Mouse (Mus musculus): ENCODE data around the gene Tbx2. TPM values are rescaled to one million over a fixed set of nuclear protein-coding genes. Genes with fewer than 3 reads are reported as not detected.

Gene Tbx2
- polyA plus RNA-seq, 1 experiment from 2014 or later: 4.4 TPM

- Histone ChIP-seq H3K9me3 (replicated peaks; ENCODE audit: control insufficient read depth, low read length) (no peaks in the 10 kb centered on the region), H3K4me1 (ENCODE audit: control insufficient read depth, insufficient read depth, low read length) (peaks cover 55% of the 10 kb centered on the region), H3K9ac (ENCODE audit: low read depth, low read length) (peak overlapping the region; percentile 62), H3K4me2 (peak overlapping the region; percentile 93), H3K36me3 (ENCODE audit: control insufficient read depth, insufficient read depth, low read length) (no peaks in the 10 kb centered on the region), H3K27me3 (ENCODE audit: control insufficient read depth, insufficient read depth, low read length) (peaks cover 72% of the 10 kb centered on the region), H3K27ac (ENCODE audit: low read depth, low read length) (peak overlapping the region; percentile 76), H3K4me3 (ENCODE audit: low read depth, low read length) (peak overlapping the region; percentile 69)
- under 1% methylated on average over 60 of the region's 61 CpGs for WGBS (ENCODE audit: insufficient replicate concordance)
- no peak; the same call in 1 of the 2 replicates for ATAC-seq (replicated peaks; ENCODE audit: insufficient number of reproducible peaks, low FRiP score, low TSS enrichment)
Measured at GRCm38 (mm10) chr11:85829520-85830440, 2.6 kb upstream of the Tbx2 start.

DNA sequence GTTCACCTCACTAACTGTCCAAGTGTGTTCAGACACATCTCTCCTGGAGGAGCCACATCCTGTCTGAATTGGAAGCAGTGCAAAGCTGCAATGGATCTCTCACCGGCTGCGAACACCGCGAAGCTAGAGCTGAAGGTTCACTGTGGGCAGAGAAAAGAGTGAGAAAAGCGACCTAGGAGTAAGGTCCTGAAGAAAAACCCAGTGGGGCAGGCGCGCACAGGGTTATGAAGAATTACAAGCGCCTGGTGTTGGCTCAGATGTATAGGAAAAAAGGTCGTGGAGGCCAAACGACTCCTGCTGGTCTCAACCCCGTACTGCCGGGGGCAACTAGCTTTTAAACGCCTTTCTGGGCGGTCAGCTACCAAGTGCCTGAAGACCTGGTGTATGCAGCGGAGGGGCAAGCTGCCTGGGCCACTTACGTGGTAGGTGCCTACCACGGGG lies 1.4 kb upstream of the Tbx2 start:
- Histone ChIP-seq H3K36me3 (ENCODE audit: control insufficient read depth, insufficient read depth, low read length) (no peaks in the 10 kb centered on the region), H3K27ac (ENCODE audit: low read depth, low read length) (peak overlapping the region; percentile 76), H3K9me3 (replicated peaks; ENCODE audit: control insufficient read depth, low read length) (no peaks in the 10 kb centered on the region), H3K4me2 (peak overlapping the region; percentile 93), H3K4me1 (ENCODE audit: control insufficient read depth, insufficient read depth, low read length) (peaks cover 46% of the 10 kb centered on the region), H3K27me3 (ENCODE audit: control insufficient read depth, insufficient read depth, low read length) (peaks cover 77% of the 10 kb centered on the region), H3K9ac (ENCODE audit: low read depth, low read length) (peak overlapping the region; percentile 49; the same call in 1 of the 2 replicates), H3K4me3 (ENCODE audit: low read depth, low read length) (peak overlapping the region; percentile 69; the same call in 1 of the 2 replicates)
- WGBS (ENCODE audit: insufficient replicate concordance): 1% methylated on average over 17 of the region's 17 CpGs
- no peak for ATAC-seq (replicated peaks; ENCODE audit: insufficient number of reproducible peaks, low FRiP score, low TSS enrichment)

GRCm38 (mm10) chr11:85831656-85832230 lies 608 bp upstream of the Tbx2 start:
- Histone ChIP-seq H3K36me3 (ENCODE audit: control insufficient read depth, insufficient read depth, low read length) (no peaks in the 10 kb centered on the region), H3K27ac (ENCODE audit: low read depth, low read length) (peak overlapping the region; percentile 76), H3K4me2 (peak overlapping the region; percentile 93), H3K9ac (ENCODE audit: low read depth, low read length) (peak overlapping the region; percentile 68), H3K9me3 (replicated peaks; ENCODE audit: control insufficient read depth, low read length) (no peaks in the 10 kb centered on the region), H3K4me3 (ENCODE audit: low read depth, low read length) (peak overlapping the region; percentile 69), H3K4me1 (ENCODE audit: control insufficient read depth, insufficient read depth, low read length) (peaks cover 39% of the 10 kb centered on the region), H3K27me3 (ENCODE audit: control insufficient read depth, insufficient read depth, low read length) (peaks cover 79% of the 10 kb centered on the region)
- 1% methylated on average over 33 of the region's 33 CpGs for WGBS (ENCODE audit: insufficient replicate concordance)
- no peak for ATAC-seq (replicated peaks; ENCODE audit: insufficient number of reproducible peaks, low FRiP score, low TSS enrichment)

DNA sequence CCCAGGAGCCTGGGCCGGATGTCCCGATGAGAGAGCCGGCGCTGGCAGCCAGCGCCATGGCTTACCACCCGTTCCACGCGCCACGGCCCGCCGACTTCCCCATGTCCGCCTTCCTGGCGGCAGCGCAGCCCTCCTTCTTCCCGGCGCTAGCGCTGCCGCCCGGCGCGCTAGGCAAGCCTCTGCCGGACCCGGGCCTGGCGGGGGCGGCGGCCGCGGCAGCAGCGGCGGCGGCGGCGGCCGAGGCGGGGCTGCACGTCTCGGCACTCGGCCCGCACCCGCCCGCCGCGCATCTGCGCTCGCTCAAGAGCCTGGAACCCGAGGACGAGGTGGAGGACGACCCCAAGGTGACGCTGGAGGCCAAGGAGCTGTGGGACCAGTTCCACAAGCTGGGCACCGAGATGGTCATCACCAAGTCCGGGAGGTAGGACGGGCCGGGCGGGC lies 750 bp downstream of the Tbx2 start:
- no peaks in the 10 kb centered on the region for H3K36me3 ChIP-seq (ENCODE audit: control insufficient read depth, insufficient read depth, low read length)
- peak overlapping the region; percentile 93 for H3K4me2 ChIP-seq
- peak overlapping the region; percentile 79 for H3K27ac ChIP-seq (ENCODE audit: low read depth, low read length)
- peaks cover 40% of the 10 kb centered on the region for H3K4me1 ChIP-seq (ENCODE audit: control insufficient read depth, insufficient read depth, low read length)
- H3K27me3 ChIP-seq (ENCODE audit: control insufficient read depth, insufficient read depth, low read length): peaks cover 89% of the 10 kb centered on the region
- no peak for ATAC-seq (replicated peaks; ENCODE audit: insufficient number of reproducible peaks, low FRiP score, low TSS enrichment)
- peak overlapping the region; percentile 65 for H3K9ac ChIP-seq (ENCODE audit: low read depth, low read length)
- 0% methylated on average over 36 of the region's 54 CpGs for WGBS (ENCODE audit: insufficient replicate concordance)
- no peaks in the 10 kb centered on the region for H3K9me3 ChIP-seq (replicated peaks; ENCODE audit: control insufficient read depth, low read length)
- H3K4me3 ChIP-seq (ENCODE audit: low read depth, low read length): peak overlapping the region; percentile 69

DNA sequence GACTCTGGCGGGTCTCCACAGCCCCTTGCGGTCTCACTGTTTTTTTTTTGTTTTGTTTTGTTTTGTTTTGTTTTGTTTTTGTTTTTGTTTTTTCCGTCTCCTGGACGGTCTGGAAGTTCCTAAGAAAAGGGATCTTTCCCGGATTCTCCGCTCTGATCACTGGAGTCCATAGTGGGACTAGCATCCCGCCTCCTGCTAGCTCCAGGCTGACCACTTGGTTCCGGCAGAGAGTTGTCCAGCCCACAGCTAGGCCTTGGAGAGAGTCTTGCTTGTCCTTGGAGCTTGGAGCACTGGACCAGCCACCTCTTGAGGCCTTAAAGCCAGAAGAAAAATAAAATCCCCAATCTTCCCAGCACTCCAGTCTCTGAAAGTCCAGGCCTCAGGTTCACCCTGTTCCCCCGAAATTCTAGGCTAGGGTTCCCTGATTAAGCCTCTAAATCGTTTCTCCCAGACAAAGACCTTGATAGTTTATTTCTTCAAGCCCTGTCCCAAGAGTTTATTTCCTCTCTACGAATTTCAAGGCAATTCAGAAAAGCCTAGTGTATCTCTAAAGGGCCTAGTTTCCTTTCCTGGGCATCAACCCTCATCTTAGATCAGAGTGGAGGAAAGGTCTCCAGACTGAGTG lies 1.5 kb downstream of the Tbx2 start:
- no peaks in the 10 kb centered on the region for H3K36me3 ChIP-seq (ENCODE audit: control insufficient read depth, insufficient read depth, low read length)
- H3K27ac ChIP-seq (ENCODE audit: low read depth, low read length): peak overlapping the region; percentile 79
- H3K4me1 ChIP-seq (ENCODE audit: control insufficient read depth, insufficient read depth, low read length): peaks cover 39% of the 10 kb centered on the region
- H3K4me3 ChIP-seq (ENCODE audit: low read depth, low read length): peak overlapping the region; percentile 69
- peaks cover 90% of the 10 kb centered on the region for H3K27me3 ChIP-seq (ENCODE audit: control insufficient read depth, insufficient read depth, low read length)
- peak overlapping the region; percentile 65 for H3K9ac ChIP-seq (ENCODE audit: low read depth, low read length)
- H3K4me2 ChIP-seq: peak overlapping the region; percentile 93
- no peak for ATAC-seq (replicated peaks; ENCODE audit: insufficient number of reproducible peaks, low FRiP score, low TSS enrichment)
- H3K9me3 ChIP-seq (replicated peaks; ENCODE audit: control insufficient read depth, low read length): no peaks in the 10 kb centered on the region
- WGBS (ENCODE audit: insufficient replicate concordance): 7% methylated on average over 11 of the region's 11 CpGs

- peaks cover 37% of the 10 kb centered on the region for H3K4me1 ChIP-seq (ENCODE audit: control insufficient read depth, insufficient read depth, low read length)
- H3K4me3 ChIP-seq (ENCODE audit: low read depth, low read length): peak overlapping the region; percentile 69
- H3K9me3 ChIP-seq (replicated peaks; ENCODE audit: control insufficient read depth, low read length): no peaks in the 10 kb centered on the region
- H3K27me3 ChIP-seq (ENCODE audit: control insufficient read depth, insufficient read depth, low read length): peaks cover 92% of the 10 kb centered on the region
- H3K9ac ChIP-seq (ENCODE audit: low read depth, low read length): peak overlapping the region; percentile 65
- WGBS (ENCODE audit: insufficient replicate concordance): 9% methylated on average over 17 of the region's 17 CpGs
- peak overlapping the region; percentile 11; the same call in 1 of the 2 replicates for H3K27ac ChIP-seq (ENCODE audit: low read depth, low read length)
- H3K36me3 ChIP-seq (ENCODE audit: control insufficient read depth, insufficient read depth, low read length): no peaks in the 10 kb centered on the region
- no peak for ATAC-seq (replicated peaks; ENCODE audit: insufficient number of reproducible peaks, low FRiP score, low TSS enrichment)
- peak overlapping the region; percentile 93 for H3K4me2 ChIP-seq
Measured at GRCm38 (mm10) chr11:85834386-85834931, 2.1 kb downstream of the Tbx2 start.

DNA sequence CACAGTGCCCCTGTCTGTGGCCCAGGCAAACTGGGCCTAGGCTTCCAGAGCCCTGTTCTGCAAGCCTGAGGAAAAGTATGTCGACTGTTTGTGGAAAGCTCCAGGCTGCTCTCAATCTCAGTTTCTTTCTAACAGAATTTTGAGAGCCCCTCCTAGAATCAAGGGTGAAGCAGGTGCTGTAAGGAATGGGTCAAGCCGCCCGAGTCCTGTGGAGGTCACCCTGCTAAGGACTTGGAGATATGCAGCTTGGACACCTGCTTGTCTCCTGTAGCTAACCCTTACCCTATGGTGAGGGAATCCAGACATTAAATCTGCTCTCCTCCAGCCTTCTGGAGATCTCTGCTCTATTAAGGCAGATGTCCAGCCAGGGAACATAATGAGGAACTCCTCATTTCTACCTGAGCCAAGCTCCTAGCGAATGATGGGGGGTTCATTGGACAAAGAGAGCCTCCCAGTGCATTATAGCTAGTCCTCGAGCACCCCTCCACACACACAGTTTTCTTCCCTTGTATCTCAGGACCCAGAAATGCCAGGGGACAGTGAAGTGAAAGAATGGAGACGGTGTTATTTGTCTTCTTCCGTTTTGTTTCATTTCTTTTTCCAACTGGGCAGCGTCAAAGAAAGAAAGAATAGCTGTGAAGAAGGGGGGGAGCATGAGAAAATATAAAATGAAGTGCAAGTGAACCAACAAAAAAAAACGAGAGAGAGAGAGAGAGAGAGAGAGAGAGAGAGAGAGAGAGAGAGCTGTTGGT lies 2.8 kb downstream of the Tbx2 start:
- no peaks in the 10 kb centered on the region for H3K9me3 ChIP-seq (replicated peaks; ENCODE audit: control insufficient read depth, low read length)
- H3K9ac ChIP-seq (ENCODE audit: low read depth, low read length): peak overlapping the region; percentile 65
- H3K4me3 ChIP-seq (ENCODE audit: low read depth, low read length): peak overlapping the region; percentile 69
- 14% methylated on average over 9 of the region's 9 CpGs for WGBS (ENCODE audit: insufficient replicate concordance)
- H3K27ac ChIP-seq (ENCODE audit: low read depth, low read length): 0 out of 2 replicates have a peak overlapping the region, but pooled peaks have one; percentile 11
- H3K36me3 ChIP-seq (ENCODE audit: control insufficient read depth, insufficient read depth, low read length): no peaks in the 10 kb centered on the region
- H3K27me3 ChIP-seq (ENCODE audit: control insufficient read depth, insufficient read depth, low read length): peaks cover 92% of the 10 kb centered on the region
- ATAC-seq (replicated peaks; ENCODE audit: insufficient number of reproducible peaks, low FRiP score, low TSS enrichment): no peak
- H3K4me1 ChIP-seq (ENCODE audit: control insufficient read depth, insufficient read depth, low read length): peaks cover 33% of the 10 kb centered on the region
- H3K4me2 ChIP-seq: peak overlapping the region; percentile 93

Measured in heart, embryonic 11.5 days (tissue).